24 mouse cellular contexts compared by ENCODE assay signal in genomic region chr10:94050736-94051135, GRCm38 (mm10).
"Had no signal": no experiment of that assay in that cellular context is flagged by ENCODE, and none has a peak within 500 bp of the region (broad histone marks: within the 10 kb centered on the region; RNA-seq: fewer than 3 reads in every experiment).

No protein-coding gene starts in this region.

- H3K4me2 ChIP-seq: heart, embryonic 12.5 days; hindbrain, embryonic 13.5 days; hindbrain, embryonic 15.5 days; kidney, embryonic 15.5 days; limb, embryonic 12.5 days; liver, embryonic 11.5 days had no signal

- DNase-seq: gastrocnemius, postnatal 14 days; gastrocnemius, postnatal 36 days; heart, adult 18-20 months; heart, postnatal 10 days; heart, postnatal 36 days; kidney, adult 11 months; kidney, adult 2 months; kidney, adult 9 months; kidney, postnatal 14 days; kidney, postnatal 36 days; layer of hippocampus, adult 9-11 months; layer of hippocampus, postnatal 36 days; left cerebral cortex, postnatal 4 days had no signal

- H3K27me3 ChIP-seq: heart, embryonic 12.5 days; hindbrain, embryonic 13.5 days; hindbrain, embryonic 15.5 days; kidney, embryonic 15.5 days; limb, embryonic 12.5 days had no signal

- ATAC-seq: hindbrain, postnatal 0 days; intestine, embryonic 16.5 days had no signal

- H3K4me3 ChIP-seq: heart, embryonic 10.5 days; heart, embryonic 12.5 days; hindbrain, embryonic 13.5 days; hindbrain, embryonic 15.5 days; kidney, embryonic 15.5 days; limb, embryonic 12.5 days had no signal

- H3K4me1 ChIP-seq: hindbrain, embryonic 15.5 days had no signal

- H3K27ac ChIP-seq: heart, embryonic 10.5 days; hindbrain, embryonic 13.5 days; hindbrain, embryonic 15.5 days; hindbrain, postnatal 0 days; kidney, embryonic 15.5 days; kidney, postnatal 0 days; limb, embryonic 12.5 days; liver, embryonic 14.5 days had no signal

- H3K36me3 ChIP-seq: hindbrain, embryonic 15.5 days had no signal

- H3K9ac ChIP-seq: heart, embryonic 12.5 days; hindbrain, embryonic 13.5 days; hindbrain, embryonic 15.5 days; kidney, embryonic 15.5 days; limb, embryonic 12.5 days; liver, embryonic 14.5 days had no signal

- H3K9me3 ChIP-seq: heart, embryonic 10.5 days; heart, embryonic 12.5 days; hindbrain, embryonic 13.5 days; hindbrain, embryonic 15.5 days; kidney, embryonic 15.5 days; limb, embryonic 12.5 days had no signal
